Mouse (Mus musculus) lung, postnatal 0 days (tissue): Measurements from ENCODE around the gene BC004004. TPM values are rescaled to one million over a fixed set of nuclear protein-coding genes. Genes with fewer than 3 reads are reported as not detected.

Source experiments
- ATAC-seq: fragments of 200-750 bp; cut with Nextera tagmentation; 2 replicates; pipeline ENCODE4 v1.8.0; 2017; ENCODE audit warnings: moderate library complexity
- DNase-seq: peaks from one replicate; pipeline ENCODE4 v3.0.0-alpha.2; 2016; ENCODE audit warnings: low spot score
- H3K27ac ChIP-seq: fragments of 300-500 bp; sonication (generic); 2 replicates; pipeline ENCODE4 v1.5.1; 2014; ENCODE audit warnings: antibody characterized with exemption, mild to moderate bottlenecking, low read length, mixed read lengths
- H3K27me3 ChIP-seq: fragments of 300-500 bp; sonication (generic); replicated peaks from 2 replicates; pipeline ENCODE4 v1.6.1; 2014; ENCODE audit warnings: low read length, mixed read lengths; ENCODE audit not compliant: insufficient read depth
- H3K36me3 ChIP-seq: fragments of 300-500 bp; sonication (generic); 2 replicates; pipeline ENCODE4 v1.6.1; 2014; ENCODE audit warnings: low read length, mixed read lengths; ENCODE audit not compliant: insufficient read depth
- H3K4me1 ChIP-seq: fragments of 300-500 bp; sonication (generic); 2 replicates; pipeline ENCODE4 v1.6.1; 2014; ENCODE audit warnings: antibody characterized with exemption, low read depth, low read length, mixed read lengths; ENCODE audit not compliant: insufficient read depth
- H3K4me2 ChIP-seq: fragments of 300-500 bp; sonication (generic); replicated peaks from 2 replicates; pipeline ENCODE4 v1.6.1; 2014; ENCODE audit warnings: low read depth, mild to moderate bottlenecking, low read length, moderate library complexity, mixed read lengths
- H3K4me3 ChIP-seq: fragments of 300-500 bp; sonication (generic); 2 replicates; pipeline ENCODE4 v1.5.1; 2014; ENCODE audit warnings: low read depth, low read length
- H3K9ac ChIP-seq: fragments of 300-500 bp; sonication (generic); replicated peaks from 2 replicates; pipeline ENCODE4 v1.6.1; 2014; ENCODE audit warnings: low read depth, mild to moderate bottlenecking
- H3K9me3 ChIP-seq: fragments of 300-500 bp; sonication (generic); 2 replicates; pipeline ENCODE4 v1.6.1; 2016; ENCODE audit warnings: low read length, mixed read lengths
- CTCF ChIP-seq: IDR thresholded peaks from 2 replicates; pipeline ENCODE4 v1.5.1; 2016; ENCODE audit warnings: antibody characterized with exemption, mild to moderate bottlenecking
- EP300 ChIP-seq: IDR thresholded peaks from 2 replicates; pipeline ENCODE4 v1.6.1; 2016; ENCODE audit warnings: antibody characterized with exemption, mild to moderate bottlenecking, control low read depth
- WGBS: fragments of 180-500 bp; shearing (Covaris S2); extraction: QIAGEN DNeasy Blood & Tissue Kit; methylation state at CpG from one replicate; pipeline ENCODE4 v1.1.7; 2014; 5-methylcytosine and 5-hydroxymethylcytosine counted together
- polyA plus RNA-seq: library from polyadenylated mRNA; unstranded; fragments of >200 nt; fragmentation: Nextera tagmentation; extraction: Ambion mirVana; gene quantifications from 2 replicates; pipeline ENCODE4 v1.2.1, GENCODE M21; 2015

The BC004004 gene
- polyA plus RNA-seq: 105 and 109 TPM in 2 replicates

DNA sequence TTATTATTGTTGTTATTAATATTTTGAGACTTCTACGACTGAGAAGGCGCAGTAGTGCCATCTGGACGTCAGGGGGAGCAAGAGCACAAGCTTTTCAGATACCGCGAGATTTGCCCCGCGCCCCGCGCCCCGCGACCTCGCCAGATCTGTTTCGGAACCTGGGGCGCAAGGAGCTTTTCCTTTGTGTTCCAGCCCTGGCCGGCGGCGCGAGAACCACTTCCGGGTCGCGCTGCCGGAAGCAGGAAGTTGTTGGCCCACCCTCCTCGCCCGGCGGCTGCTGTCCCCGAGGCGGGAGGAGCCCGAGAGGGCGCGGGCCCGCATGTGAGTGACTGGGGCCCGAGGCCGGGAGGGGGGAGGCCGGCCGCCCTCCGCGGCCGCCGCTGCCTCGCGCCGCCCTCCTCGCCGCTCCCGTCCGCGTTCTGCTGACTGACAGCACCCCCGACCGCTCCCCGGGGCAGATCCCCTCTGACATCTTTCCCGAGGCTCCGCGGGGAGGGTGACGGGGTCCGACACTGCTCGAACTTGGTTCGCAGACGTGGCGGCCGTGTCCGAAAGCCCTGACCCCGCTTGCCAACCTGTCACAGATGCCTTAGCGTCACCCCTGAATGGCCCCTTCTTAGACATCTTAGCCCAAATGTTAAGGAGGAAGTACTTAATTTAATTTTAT lies at the start of gene BC004004:
Gene BC004004 (plus strand): TSS at position 107 of the 667 bp plus-strand sequence.
- H3K4me2 ChIP-seq: peak within 1 kb of the TSS; percentile 69
- no peaks in the 10 kb centered on the region for H3K36me3 ChIP-seq
- H3K9ac ChIP-seq: peak within 1 kb of the TSS; percentile 92
- H3K27me3 ChIP-seq: no peaks in the 10 kb centered on the region
- peak; percentile 95 for ATAC-seq
- peak within 1 kb of the TSS; percentile 76 for H3K4me3 ChIP-seq
- DNase-seq: peak; percentile 99
- TF ChIP-seq CTCF (peak; percentile 72), EP300 (peak; percentile 76)
- H3K4me1 ChIP-seq: peaks cover 4% of the 10 kb centered on the region; the same call in 1 of the 2 replicates
- 0% methylated on average over 52 of the region's 63 CpGs for WGBS
- H3K9me3 ChIP-seq: no peaks in the 10 kb centered on the region
- peak within 1 kb of the TSS; percentile 95 for H3K27ac ChIP-seq

DNA sequence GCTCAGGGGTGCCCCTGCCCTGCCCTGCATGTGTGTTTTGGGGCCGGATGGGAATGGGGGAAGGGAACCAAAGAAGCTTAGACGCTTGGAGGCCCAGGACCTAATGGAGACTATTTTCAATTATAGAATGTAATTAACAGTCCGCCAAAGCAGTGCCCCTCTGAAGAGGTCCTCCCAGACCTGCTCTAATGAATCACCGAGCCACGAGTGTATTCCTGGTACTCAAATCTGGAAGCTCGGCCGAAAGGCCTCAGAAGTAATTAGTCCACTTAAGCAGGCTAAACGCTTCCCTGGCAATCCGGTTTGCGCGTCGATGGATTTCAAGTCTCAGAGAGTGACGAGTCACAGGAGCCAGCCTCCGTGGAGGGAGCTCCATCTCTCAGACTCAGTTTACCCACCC lies 48.0 kb upstream of the BC004004 start:
- H3K27me3 ChIP-seq: no peaks in the 10 kb centered on the region
- H3K4me1 ChIP-seq: no peaks in the 10 kb centered on the region
- H3K36me3 ChIP-seq: no peaks in the 10 kb centered on the region
- TF ChIP-seq EP300 (no peak), CTCF (no peak)
- WGBS: 76% methylated on average over 14 of the region's 14 CpGs
- no peak overlapping the region for H3K27ac ChIP-seq
- ATAC-seq (no peak), DNase-seq (no peak)
- no peak overlapping the region for H3K4me3 ChIP-seq
- no peak overlapping the region for H3K9ac ChIP-seq
- no peaks in the 10 kb centered on the region for H3K9me3 ChIP-seq
- H3K4me2 ChIP-seq: no peak overlapping the region

DNA sequence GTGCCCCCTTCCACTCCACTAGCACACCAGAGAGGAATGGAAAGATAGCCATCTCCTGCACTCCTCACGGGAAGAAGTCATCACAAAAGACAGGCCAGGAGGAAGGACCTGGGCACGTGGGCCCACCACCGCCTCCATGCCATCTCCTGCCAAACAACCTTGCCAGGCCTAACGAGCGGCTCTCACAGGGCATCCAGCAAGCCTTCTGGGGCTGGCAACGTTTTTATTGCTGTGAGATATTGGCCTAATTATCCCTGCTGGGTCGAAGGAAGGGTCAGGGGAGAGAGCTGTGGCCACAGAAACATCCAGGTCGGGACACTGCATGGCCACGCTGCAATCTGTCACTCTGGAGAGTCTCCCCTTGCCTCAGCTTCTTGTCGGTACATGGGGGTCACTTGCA lies 37.5 kb upstream of the BC004004 start:
- H3K4me1 ChIP-seq: no peaks in the 10 kb centered on the region
- H3K4me3 ChIP-seq: no peak overlapping the region
- H3K27me3 ChIP-seq: no peaks in the 10 kb centered on the region
- no peak overlapping the region for H3K27ac ChIP-seq
- H3K9ac ChIP-seq: no peak overlapping the region
- no peaks in the 10 kb centered on the region for H3K9me3 ChIP-seq
- WGBS: 78% methylated on average over 10 of the region's 10 CpGs
- no peak overlapping the region for H3K4me2 ChIP-seq
- no peak for ATAC-seq
- TF ChIP-seq CTCF (no peak), EP300 (no peak)
- H3K36me3 ChIP-seq: no peaks in the 10 kb centered on the region
- no peak for DNase-seq

DNA sequence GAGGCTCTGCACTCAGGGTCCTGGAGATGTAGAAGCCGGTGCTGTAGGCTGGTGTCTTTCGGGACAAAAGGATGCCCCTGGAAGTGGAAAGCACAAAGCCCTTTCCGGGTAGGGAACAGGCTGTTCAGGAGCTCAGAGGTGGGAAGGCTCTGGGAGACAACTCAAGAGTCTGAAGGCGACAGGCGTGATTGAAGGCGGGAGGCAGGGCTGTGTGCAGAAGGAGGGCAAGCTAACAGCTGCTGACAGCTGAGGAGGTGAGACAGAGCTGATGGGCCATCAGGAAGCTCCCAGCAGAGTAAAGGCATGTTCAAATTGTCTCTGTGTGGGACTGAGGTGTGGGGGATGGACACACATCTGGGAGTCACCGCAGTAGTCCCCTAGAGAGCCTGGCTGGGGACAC lies 32.5 kb upstream of the BC004004 start:
- no peak overlapping the region for H3K9ac ChIP-seq
- ATAC-seq: no peak
- H3K4me2 ChIP-seq: no peak overlapping the region
- H3K9me3 ChIP-seq: no peaks in the 10 kb centered on the region
- no peak overlapping the region for H3K27ac ChIP-seq
- H3K4me3 ChIP-seq: no peak overlapping the region
- peaks cover 11% of the 10 kb centered on the region for H3K4me1 ChIP-seq
- no peak for TF ChIP-seq EP300
- no peaks in the 10 kb centered on the region for H3K36me3 ChIP-seq
- WGBS: 38% methylated on average over 7 of the region's 7 CpGs
- H3K27me3 ChIP-seq: peaks cover 7% of the 10 kb centered on the region; the same call in 1 of the 2 replicates
- DNase-seq: no peak

DNA sequence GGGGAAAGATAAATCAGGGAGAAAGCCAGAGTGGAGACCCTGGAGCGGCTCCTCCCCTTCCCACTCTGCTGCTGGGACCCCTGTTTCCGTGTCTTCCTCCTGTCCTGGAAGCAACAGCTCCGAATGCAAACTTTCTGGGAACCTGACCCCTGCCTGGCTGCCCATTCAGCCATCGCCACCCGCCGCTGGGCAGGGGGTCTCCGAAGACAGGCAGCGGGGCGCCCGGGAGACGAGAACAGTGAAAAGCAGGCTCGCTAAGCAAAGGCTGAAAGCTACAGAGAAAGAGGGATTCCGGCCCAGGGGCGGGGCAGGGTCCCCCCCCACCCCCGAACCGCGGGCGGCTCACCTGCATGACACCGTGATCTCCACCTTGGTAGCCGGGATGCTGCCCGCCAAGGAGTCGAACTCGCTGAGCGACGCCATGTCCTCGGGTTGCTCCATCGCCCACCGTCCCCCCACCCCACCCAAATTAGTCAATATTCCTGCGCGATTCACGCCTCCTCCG lies 31.3 kb upstream of the BC004004 start:
- peak overlapping the region; percentile 58 for H3K4me3 ChIP-seq
- 4% methylated on average over 18 of the region's 32 CpGs for WGBS
- no peak overlapping the region for H3K27ac ChIP-seq
- no peak; the same call in 1 of the 2 replicates for ATAC-seq
- peaks cover 11% of the 10 kb centered on the region for H3K4me1 ChIP-seq
- DNase-seq: no peak
- H3K4me2 ChIP-seq: peak overlapping the region; percentile 100
- TF ChIP-seq CTCF (no peak), EP300 (no peak)
- H3K9ac ChIP-seq: no peak overlapping the region
- H3K36me3 ChIP-seq: no peaks in the 10 kb centered on the region
- peaks cover 7% of the 10 kb centered on the region; the same call in 1 of the 2 replicates for H3K27me3 ChIP-seq
- H3K9me3 ChIP-seq: no peaks in the 10 kb centered on the region

DNA sequence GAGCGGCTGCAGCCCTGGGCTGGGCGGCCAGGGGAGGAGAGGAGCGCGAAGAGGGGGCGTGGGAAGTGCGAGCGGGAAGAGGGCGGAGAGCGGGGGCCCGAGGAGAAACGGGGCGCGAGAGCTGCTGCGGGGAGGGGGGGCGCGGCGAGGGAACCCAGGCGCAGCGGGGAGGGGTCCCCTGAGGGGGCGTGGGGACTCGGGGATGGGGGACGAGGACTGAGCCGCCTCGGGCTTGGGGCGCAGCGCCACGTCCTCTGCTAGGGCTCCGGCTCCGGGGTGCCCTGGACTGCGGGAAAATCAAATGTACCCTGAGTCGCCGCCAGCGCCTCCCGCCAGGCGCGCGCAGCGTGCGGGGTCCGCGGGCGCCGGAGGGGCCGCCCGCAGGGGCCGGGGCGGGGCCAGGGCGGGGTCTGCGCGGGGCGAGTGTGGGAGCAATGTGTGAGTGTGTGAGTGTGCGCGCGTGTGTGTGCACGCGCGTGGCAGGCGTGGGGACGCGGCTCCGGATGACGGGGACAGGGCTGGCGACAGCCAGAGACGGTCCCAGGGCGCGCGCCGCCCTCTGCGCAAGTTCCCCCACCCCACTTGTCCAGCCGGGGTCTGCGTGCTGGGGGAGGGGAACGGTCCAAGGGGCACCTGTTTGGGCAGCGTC lies 30.7 kb upstream of the BC004004 start, which contains the start of gene Cpne5:
Gene Cpne5 (minus strand): TSS at position 396 of the 649 bp plus-strand sequence.
- TF ChIP-seq EP300: no peak
- no peak for TF ChIP-seq CTCF
- Histone ChIP-seq H3K4me2 (peak within 1 kb of the TSS; percentile 100), H3K27me3 (peaks cover 7% of the 10 kb centered on the region; the same call in 1 of the 2 replicates), H3K4me1 (peaks cover 11% of the 10 kb centered on the region), H3K9me3 (no peaks in the 10 kb centered on the region), H3K36me3 (no peaks in the 10 kb centered on the region), H3K27ac (no peak within 1 kb of the TSS), H3K9ac (no peak within 1 kb of the TSS), H3K4me3 (peak within 1 kb of the TSS; percentile 58)
- ATAC-seq (peak; percentile 56), DNase-seq (peak; percentile 18)
- WGBS: 2% methylated on average over 32 of the region's 73 CpGs
